Mouse (Mus musculus): ENCODE results near the gene Ccnt1.

DNA sequence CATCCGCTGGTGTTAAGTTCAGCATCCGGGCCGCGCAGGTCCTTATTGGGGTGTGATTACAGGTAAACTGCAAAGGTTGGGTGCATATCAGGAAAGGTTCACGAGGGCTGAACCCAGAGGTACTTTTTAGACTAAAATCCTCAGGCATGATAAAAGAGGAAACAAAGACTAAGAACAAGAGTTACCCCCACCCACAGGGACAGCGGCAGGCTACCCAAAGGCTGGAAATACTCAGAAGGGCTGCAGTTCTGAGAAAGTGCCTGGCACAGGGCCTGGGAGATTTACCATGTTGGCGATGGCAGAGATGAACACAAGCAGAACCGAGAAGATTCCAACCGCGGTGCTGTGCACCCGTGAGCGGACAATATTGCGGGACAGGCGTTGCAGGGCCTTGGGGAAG is 25.9 kb upstream of the Ccnt1 start:
- TF ChIP-seq MYOG (IDR thresholded peaks at IDR 0.05; ENCODE audit: control insufficient read depth, extremely low read depth, insufficient read length) (no peak), CTCF (IDR thresholded peaks at IDR 0.05; ENCODE audit: control insufficient read depth, insufficient read depth, insufficient read length) (no peak), MAX (IDR thresholded peaks at IDR 0.05) (no peak), USF1 (IDR thresholded peaks at IDR 0.05; ENCODE audit: low read depth) (no peak)
